Mouse (Mus musculus) lung, postnatal 4 days (tissue): ENCODE results near the gene Atp13a3.
"Not testable (repeated sequence)": the region's sequence is repeated elsewhere in the genome, so short reads cannot be mapped to it uniquely, and the experiment has no call there.

ENCODE experiments used
- DNase-seq, 2 experiments: peaks; one replicate each; pipeline ENCODE4 v3.0.0; 2021

Gene Atp13a3

DNA sequence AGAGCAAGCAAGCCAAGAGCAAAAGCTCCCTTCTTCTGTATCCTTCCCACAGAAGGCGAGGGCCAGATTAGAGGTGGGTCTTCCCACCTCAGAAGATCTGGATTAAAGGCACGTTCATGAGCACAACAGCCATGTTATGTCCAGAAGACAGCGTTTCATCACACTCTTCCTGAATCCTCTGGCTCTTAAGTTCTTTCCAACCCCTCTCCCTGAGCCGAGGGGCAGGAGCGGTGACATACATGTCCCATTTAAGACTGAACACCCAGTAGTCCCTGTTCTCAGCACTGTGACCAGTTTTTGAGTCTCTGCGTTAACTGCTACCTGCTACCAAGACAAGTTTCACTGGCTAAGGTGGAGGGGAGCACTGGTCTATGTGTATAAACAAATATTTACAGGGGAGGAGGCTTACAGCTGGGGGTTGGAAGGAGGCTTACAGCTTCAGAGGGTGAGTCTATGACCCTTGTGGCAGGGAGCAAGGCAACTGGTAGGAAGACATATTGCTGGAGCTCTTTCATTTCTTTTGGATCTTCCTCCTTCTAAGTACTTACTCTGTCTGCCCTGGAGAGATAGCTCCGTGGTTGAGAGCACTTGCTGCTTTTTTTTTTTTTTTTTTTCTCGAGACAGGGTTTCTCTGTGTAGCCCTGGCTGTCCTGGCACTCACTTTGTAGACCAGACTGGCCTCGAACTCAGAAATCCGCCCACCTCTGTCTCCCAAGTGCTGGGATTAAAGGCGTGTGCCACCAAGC, at the start of gene Atp13a3:
TSS of gene Atp13a3 (minus strand) at position 51 of the 746 bp plus-strand sequence.
- DNase-seq = no peak

DNA sequence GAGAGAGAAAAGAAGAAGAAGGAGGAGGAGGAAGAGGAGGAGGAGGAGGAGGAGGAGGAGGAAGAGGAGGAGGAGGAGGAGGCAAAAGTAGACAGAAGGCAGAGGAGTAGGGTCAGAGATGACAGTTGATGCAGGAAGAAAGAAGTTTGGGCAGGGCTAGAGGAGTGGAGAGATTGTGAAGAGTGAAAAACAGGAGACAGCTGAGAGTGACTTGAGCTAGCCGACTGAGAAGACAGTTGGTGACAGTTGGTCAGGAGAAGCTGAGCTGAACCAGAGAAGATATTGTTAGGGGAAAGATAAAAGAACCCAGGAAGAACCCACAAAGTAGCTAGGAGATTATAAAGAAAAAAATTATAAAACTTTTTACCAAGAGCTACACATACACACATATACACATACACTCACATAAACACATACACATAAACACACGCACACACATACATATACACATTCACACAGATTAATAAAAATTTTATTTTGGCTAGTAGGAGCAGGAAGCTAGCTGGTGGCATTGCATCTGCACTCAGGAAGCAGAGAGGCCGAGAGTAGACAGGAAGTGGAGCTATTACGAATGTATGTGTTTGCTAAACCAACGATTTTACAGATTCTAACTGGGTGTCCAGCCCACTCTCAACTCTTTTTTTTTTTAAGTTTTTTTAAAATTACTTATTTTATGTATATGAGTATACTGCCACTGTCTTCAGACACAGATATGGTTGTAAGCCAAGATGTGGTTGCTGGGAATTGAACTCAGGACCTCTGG, 47.6 kb upstream of the Atp13a3 start:
- no peak for DNase-seq

DNA sequence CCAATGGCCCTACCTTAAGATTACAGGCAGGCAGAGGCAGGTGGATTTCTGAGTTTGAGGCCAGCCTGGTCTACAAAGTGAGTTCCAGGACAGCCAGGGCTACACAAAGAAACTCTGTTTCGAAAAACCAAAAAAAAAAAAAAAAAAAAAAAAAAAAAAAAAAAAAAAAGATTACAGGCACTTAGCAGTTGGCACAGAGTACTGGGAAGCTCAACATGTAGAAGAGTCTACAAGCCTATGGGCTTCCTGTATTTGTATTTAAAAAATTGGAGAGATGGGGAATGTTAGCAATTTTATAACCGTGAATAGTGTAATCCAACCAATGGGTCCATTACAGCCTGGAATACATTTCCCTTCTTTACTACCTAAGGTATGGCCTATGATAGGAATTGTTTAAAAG, 45.4 kb upstream of the Atp13a3 start:
- DNase-seq = not testable (repeated sequence)

DNA sequence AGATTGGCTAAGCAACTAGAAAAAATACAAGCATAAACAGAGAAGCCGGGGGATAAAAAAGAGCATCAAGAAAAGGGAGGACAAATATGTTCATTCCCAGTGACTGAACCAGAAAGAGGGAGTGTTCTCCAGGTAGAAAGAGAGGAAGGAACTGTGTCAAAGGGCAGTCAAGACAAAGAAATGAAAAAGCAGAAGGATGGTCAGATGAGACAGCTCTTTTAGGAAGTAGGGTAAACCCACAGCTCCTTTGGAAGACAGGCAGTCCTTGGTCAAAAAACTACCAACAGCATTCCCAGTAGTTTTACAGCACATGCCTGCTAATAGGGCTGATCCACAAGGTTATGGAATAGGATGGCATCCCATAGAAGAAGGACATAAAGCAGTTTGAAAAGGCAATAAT, 43.2 kb upstream of the Atp13a3 start:
- DNase-seq = no peak

DNA sequence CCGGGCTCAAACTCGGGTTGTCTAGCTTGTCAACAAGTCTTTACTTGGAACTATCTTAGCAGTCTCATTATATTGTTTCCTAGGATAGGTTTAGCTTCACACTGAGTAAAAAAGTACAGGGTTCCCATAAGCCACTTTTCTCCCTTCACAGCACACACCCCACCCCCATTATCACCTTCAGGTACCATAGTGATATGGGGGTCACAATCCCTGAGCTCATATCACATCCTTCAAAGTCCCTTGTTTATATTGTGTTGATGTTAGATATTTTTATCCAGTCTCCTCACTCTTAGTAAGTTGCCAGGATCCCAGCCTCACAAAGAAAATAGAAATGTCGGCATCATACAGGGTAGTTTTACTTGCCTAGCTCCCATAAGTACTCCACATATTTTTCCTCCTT, 42.4 kb upstream of the Atp13a3 start:
- no peak for DNase-seq

DNA sequence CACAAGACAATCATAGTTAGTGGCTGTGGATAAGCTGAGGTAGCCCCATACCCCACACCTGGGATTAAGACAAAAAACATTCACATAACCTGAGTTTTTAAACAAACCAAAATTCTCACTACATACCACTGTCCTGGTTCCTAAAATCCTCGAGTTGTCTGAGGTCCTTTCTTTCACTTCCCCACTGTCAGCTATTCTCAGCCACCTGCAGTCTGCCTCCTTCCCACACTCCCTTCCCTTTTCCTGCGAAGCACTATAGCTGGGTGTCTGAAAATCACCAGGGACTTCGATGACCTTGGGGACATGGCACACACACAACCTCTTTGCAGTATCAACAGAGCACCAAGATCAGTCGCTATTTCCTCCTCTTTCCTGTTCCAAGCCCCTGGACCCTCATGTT, 41.9 kb upstream of the Atp13a3 start:
- DNase-seq = no peak

DNA sequence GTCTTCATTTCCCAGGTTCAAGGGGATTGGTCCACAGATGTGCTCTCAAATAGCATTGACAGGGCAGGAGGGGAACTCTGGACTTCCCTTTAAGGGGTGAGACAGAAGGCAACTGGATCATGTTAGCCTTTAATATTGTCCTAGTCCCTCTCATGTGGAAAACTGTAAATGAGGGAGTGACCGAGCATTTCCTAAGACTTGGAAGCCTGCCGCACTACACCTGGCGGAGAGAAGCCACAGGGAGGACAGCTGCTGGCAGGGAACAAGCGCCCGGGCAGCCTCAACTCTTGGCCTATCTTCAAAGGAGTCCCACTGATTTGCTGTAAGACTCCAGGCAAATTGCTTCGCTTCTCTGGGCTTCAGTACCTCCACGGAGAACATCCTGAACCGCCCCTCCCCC, 37.6 kb upstream of the Atp13a3 start:
- no peak for DNase-seq

DNA sequence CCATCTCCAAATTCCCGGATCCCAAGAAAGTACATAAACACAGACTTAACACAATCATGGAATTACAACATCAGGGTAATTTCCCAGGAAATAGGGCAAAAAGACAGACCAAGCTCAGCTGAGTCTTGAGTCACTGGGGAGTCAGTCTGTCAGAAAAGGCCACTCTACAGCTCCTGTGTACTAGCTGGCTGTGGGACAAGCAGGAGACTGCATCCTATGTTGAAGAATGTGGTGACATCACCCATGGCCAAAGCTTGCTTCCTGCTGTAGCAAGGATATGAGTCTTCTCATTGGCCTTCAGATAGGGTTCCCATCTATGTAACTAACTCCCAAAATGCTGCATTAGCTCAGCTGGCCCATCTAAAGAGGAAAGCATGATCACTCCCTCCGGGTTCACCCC, 36.7 kb upstream of the Atp13a3 start:
- DNase-seq = no peak

DNA sequence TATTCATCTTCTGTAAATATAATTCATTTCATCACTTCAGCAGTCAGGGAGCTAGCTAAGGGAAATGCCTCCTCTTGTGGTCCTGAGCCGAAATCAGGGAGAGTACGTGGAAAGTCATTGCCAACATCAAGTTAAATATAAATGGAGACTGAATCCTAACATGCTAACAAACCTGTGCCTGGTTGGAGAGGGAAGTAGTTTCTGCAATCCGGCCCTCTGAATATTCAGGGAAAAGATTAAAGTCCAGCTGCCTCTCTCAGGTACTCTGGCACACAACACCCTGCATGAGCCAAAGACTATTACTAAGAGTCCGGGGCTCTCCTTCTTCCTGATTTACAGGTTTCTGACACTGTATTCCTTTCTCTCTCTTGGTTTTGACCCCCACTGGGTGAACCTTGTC, 35.6 kb upstream of the Atp13a3 start:
- no peak for DNase-seq

DNA sequence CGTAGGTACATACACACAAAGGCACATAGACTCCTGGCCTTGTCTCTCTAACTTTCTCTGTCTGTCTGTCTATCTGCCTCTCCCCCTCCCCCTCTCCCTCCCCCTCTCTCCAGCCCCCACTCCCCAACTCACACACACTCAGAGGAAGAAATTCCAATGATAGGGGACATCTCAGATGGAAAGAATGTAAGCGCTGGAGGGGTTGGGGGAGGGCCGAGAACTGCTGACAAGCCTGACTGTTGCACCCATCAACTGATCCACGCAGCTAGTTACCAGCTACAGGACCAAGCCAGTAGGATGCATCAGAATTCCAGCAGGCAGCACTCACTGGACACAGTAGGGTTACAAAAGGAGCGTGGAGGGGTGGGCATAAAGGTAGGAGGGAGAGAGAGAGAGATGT, 34.1 kb upstream of the Atp13a3 start:
- DNase-seq = no peak

DNA sequence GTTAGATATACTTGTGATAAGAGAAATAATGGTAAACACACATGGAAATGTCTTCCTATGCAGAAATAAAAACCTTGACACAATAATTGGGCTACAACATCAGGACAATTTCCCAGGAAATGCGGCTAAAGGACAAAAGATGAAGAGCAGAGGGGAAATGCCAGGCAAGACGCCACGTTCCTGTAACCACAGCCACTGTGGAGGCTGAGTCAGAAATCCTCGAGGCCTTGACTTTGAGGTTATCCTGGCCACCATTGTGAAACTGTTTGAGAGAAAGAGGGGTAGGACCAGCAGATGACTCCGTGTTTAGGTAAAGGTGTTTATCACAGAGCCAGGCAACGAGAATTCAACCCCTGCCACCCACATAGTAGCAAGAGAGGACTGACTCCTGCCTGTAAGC, 33.6 kb upstream of the Atp13a3 start:
- no peak for DNase-seq

DNA sequence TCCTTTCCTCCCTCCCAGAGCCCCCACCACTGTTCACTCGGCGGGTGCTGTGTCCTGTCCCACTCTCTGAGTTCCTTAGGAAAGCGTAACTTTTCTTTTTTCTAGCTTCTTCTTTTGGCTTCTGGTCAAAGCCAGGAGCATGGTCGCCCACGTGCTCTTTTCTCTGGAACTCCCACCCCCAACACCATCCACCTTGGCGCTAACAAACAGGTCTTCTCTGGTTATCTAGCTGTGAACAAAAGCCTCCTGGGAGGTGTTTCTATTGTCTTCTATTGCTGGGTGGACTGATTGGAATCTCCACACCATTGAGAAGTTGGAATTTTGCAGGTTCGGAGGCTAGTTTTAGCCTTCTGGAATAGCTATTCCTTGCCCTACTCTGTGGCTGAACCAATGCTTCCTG, 30.5 kb upstream of the Atp13a3 start:
- DNase-seq = no peak

DNA sequence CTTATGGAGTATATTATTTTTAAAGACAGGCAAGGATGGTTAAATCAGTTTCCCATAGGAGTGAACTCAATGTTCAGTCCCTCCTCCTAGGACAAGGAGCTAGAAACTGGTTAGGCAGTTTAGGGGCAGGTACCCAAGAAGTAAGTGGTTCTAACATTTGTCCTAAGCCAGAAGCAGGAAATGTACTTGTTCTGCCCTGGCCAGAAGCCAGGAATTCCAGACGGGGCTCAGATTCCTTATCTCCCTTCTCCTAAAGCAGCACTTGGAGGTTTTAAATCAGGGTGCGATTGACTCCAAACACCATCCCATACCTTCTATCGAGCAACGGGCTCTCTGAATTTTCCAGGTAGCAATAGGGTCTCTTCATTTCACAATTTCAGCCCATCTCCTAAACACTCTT, 29.6 kb upstream of the Atp13a3 start:
- DNase-seq = peak; percentile 34 to 59

DNA sequence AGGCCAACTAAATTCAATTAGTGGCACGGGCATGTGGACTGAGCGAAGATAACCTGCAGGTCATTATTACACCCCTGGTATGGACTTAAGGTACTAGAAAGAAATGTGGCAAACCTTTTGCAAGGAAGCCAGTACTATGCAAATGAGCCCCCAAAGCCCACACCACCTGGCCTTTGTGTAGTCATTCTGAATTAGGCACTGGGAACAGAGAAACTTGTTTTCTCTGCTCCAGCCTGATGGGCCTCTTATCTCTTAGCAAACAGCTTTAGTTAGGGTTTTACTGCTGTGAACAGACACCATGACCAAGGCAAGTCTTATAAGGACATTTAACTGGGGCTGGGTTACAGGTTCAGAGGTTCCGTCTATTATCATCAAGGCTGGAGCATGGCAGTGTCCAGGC, 27.4 kb upstream of the Atp13a3 start:
- no peak for DNase-seq

DNA sequence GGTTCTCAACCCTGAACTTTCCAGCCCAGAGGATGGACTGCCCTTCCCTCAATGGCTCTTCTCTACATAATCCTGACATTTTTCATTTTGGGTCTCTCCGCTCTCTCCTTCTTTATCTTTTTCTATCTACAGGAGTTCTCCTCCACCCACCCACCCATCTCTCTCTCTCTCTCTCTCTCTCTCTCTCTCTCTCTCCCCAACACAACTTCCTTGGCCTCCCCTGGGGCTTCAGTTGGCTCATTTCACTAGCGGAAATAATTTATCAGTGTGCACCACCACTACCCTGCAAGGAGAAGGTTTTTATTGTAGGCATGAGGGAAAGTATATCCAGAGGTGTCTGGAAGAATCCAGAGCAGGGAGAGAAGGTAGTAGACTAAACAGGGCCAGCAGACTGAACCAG, 26.3 kb upstream of the Atp13a3 start:
- DNase-seq = no peak

DNA sequence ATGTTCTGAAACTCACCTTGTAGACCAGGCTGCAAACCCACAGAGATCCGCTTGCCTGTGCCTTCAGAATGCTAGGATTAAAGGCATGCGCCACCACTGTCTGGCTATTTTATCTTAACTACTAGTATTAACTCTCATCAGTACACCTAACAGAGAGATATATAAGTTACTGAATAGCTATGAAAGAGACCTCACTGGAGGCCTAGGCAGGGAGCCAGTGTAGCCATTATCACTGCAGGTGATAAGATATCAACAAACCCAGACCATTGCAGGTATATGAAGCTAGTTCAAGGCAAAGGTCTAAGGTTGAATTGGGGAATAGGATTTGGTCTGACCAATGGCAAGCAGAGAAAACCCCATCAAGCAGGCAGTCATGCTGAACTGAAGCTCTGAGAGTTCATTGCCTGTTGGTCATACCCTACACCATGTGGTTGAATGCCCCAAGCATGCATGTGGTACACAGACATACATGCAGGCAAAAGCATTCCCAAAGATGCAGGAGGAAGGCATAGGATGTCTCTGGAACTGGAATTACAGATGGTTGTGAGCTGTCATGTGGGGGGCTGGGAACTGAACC, 24.8 kb upstream of the Atp13a3 start:
- no peak for DNase-seq

DNA sequence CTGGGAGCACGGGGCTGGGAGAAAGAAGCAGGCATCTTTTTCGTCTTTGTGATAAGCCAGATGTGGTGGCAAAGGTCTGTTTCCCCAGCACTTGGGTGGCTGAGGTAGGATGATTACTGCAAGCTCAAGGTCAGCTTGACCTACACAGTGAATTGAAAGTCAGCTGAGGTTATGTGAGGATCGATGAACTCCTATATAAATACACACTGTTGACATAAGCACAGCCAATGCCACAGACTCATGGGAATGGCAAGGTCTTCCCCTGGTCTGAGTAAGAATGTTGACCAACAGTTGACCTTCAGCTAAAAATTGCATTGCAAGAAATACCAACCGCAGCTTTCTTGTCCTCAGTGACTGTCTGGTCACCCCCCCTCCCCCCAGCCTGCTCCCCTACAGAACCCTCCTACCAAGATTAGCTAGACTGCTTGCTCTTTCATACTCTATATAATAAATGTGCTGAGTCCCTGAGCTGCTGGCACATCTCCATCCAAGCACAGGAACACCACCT, 23.0 kb upstream of the Atp13a3 start:
- DNase-seq = no peak

DNA sequence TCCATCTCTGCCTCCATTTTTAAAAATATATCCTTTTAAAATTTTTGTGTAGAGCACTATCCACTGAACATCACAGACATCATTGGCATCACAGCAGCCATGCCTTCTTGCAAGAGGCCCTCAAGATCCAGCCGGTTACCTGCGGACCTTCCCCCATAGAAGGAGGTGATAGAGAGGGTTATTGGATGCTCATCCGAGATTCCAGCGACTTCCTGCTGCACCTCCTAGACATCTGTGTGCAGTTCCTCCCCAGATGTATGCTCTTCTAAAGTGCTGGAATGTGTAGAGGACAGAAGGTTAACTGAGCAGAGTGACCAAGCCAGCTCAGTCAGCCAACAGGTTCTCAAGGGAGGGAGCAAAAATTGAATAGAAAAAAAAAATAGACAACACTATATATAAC, 21.7 kb upstream of the Atp13a3 start:
- DNase-seq = no peak

DNA sequence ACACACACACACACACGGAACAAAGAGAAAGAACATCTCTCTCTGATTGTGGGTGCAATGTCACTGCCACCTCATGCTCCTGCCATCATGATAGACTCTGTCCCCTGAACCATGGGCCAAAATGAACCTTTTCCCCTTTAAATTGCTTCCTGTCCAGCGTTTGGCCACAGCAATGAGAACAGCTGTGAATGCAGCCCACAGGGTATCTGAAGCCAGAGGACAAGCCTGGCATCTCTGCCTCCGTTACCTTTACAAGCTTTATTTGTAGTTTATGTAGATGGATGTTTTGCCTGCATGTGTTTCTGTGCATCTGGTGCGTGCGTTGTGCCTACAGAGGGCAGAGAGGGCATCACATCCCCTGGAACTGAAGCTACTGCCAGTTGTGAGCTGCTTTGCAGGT, 21.2 kb upstream of the Atp13a3 start:
- DNase-seq = no peak

DNA sequence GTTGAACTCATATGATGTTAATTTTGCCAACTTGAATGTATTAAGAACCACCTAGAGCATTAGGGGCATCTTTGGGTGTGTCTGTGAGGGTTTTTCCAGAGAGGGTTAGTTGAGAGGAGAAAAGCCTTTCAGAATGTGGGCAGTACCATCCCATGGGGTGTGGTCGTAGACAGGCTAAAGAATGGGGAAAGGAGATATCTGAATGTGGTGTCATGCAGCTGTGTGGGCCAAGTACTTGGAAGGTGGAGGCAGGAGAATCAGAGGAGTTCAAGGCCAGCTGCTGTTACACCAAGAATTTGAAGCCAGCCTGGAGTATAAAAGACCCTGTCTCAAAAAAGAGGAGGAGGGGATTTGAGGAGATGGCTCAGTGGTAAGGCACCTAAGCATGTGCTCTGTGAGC, 20.2 kb upstream of the Atp13a3 start:
- DNase-seq = no peak

DNA sequence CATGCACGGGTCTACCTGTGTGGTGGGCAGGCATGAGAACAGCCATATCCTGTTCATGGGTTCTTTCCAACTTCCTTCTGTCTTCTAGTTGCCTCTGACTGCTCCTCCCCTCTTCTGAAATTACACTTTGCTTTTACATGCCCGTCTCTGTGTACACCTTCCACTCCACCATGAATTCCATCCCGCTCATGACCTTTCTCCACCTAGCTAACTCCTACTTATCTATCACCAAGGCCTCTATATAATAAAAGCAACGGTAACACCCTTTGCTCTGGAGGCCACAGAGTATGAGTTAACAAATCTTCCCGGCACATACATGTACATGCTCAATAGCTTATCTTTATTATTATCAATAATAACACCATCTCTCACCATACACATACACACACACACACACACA, 18.3 kb upstream of the Atp13a3 start:
- DNase-seq = no peak

DNA sequence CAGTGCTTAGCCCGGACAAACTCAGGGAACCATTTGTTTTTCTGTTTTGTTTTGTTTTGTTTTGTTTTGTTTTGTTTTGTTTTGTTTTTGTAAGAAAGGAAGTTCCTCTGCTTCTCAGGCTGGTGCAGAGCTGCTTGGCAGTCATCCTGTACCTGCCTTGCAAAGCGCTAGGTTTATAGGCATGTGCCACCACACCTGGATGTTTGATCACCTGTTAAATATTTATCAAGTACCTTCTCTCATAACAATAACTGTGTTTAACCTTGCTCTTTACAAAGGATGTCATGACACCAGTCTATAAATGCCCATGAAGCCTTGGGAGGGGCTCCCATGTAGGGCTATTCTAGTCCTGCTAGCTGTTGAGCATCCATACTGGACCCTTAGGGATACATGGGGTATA, 10.9 kb upstream of the Atp13a3 start:
- no peak for DNase-seq

DNA sequence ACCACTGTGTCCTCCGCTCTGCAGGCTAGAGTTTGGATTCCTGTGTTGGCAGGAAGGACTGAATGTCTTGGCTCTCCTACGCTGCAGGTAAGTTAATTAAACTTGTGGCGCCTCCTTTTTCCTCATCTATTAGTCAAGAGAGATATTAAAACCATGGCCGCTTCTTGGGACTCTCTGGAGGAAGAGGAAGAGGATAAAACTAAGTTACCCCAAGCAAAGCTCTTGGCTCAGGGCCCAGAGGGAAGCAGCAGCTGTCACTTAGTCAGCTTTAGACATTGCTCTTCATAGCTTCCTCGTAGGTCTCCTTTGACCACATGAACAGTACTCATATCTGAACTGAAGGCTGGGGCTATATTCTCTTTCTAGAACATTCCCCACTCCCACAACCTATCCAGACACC, 10.5 kb upstream of the Atp13a3 start:
- DNase-seq = peak; percentile 25 to 45

DNA sequence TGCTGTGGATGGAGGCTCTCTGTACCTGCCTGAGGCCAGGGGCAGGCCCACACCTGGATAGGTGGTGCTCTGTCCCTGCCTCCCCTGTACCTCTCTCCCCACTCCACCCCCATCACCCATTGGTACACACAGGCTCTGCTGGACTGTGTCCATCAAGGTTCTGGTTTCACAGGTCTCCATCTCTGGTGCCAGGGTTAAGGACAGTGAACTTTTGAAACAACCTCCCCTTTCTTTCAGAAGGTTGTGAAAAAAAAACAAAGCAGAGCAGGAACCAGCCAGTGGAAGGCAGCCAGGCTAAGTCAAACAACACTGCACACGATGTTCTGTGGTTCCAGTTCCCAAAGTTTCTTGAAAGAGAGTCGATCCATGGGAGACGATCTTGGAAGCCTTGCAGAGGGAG, 6.9 kb upstream of the Atp13a3 start:
- no peak for DNase-seq
